Mouse (Mus musculus): ENCODE results near the gene Zkscan6. TPM values are rescaled to one million over a fixed set of nuclear protein-coding genes. Genes with fewer than 3 reads are reported as not detected.
A peak's percentile ranks its signal among the peaks of the same experiment; 100 is the strongest.

Gene Zkscan6
- polyA plus RNA-seq, 1 experiment, result 1.9 TPM

DNA sequence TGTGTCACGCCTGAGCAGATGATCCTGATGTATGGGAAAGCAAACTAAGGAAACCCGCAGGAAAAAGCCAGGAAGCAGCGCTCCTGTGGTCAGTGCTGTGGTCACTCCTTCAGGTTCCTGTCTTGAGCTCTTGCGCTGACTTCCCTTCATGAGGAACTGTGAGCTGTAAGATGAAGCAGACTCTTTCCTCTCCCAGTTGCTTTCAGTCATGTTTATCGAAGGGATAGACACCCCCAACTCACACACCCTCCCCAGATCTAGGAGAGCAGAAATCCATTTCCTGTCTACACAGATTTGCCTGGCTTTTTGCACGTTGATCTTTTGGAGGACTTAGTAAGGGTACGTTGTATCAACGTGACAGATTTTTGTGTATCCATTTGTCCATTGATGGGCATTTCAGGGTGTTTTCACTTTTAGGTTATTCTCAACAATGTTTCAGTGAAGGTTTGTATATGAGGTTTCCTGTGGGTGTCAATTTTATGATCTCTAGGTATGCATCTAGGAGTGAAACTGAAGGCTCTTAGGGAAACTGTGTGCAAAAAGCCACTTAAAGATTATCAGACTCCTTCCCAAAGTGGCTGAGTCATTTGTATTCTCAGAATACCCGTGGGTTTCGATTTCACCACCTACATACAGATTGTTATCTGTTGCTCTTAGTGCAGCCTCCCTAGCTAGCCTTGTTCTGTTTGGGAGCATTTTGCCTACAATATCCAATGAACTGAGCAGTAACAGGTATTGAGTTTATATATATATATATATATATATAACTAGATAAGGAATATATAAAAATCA lies 12.4 kb upstream of the Zkscan6 start:
- peak; percentile 66 for TF ChIP-seq GATA1 (IDR thresholded peaks at IDR 0.05; ENCODE audit: low read length)

- TF ChIP-seq GATA1 (IDR thresholded peaks at IDR 0.05; ENCODE audit: low read length), result no peak
These were observed 11.1 kb upstream of the Zkscan6 start for GRCm38 (mm10) chr11:65795896-65796295.

DNA sequence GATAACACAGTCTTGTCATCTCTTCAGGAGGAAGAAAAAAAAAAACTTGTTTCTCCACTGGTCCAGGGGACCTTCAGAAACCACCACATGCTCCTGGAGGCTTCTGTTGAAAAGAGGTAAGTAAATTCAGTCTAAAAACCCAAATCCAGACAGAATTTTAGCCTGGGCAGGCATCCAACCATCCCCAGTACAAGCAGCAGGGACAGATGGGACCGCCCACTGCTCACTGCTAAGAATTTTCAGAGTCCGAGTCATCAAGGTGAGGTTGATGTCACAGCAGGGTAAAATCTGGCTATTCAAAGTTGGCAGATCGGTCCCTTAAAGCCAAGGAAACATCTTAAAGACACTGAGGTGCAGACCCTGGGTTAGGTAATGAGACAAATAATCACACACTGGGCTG lies 5.1 kb upstream of the Zkscan6 start:
- TF ChIP-seq GATA1 (IDR thresholded peaks at IDR 0.05; ENCODE audit: low read length), result no peak

DNA sequence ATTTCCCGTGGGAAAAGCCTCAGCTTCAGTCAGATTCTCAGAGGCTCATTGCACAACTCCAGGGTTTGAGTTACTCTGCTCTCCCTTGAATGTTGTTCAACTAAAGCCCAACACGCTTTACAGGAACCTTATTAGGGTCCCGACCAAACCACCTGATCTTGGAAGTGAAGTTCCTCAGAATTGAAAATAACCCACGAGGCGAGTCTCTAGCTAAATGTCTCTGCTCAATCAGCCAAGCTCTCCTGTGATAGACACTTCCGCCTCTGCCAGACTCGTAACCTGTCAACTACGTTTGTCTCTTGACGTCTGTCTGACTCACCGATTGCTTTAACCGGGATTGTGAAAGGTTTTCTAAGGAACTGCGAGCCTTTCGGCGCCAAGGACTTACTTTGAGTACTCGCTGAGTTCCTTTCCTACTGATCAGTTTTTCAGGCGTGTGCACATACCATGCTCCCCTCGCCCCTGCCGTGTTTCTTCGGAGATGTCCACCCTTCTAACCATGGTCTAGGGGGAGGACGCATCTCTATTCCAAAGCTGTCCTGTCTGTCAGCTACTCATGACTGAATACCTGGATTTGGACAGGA lies 562 bp upstream of the Zkscan6 start:
- TF ChIP-seq GATA1 (IDR thresholded peaks at IDR 0.05; ENCODE audit: low read length), result no peak

GRCm38 (mm10) chr11:65807601-65808000 lies 626 bp downstream of the Zkscan6 start:
- no peak for TF ChIP-seq GATA1 (IDR thresholded peaks at IDR 0.05; ENCODE audit: low read length)

DNA sequence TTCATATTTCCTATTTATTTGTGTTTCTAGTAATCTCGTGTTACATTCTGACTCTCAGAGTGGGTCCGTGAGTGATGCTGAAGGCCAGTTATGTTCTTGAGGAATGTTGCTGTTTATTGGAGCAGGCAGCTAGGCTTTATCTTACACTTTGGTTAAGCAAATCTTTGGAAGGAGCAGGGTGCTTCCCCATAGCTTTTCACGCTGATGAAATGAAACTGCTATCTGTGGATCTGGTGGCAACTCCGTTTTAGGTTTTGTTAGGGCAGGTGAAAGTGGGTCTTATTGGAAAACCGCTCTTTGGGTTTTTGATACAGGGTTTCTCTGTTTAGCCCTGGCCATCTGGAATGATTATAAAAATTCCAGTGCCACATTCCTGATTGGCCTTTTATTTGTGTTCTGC lies 5.1 kb downstream of the Zkscan6 start:
- no peak for TF ChIP-seq GATA1 (IDR thresholded peaks at IDR 0.05; ENCODE audit: low read length)

DNA sequence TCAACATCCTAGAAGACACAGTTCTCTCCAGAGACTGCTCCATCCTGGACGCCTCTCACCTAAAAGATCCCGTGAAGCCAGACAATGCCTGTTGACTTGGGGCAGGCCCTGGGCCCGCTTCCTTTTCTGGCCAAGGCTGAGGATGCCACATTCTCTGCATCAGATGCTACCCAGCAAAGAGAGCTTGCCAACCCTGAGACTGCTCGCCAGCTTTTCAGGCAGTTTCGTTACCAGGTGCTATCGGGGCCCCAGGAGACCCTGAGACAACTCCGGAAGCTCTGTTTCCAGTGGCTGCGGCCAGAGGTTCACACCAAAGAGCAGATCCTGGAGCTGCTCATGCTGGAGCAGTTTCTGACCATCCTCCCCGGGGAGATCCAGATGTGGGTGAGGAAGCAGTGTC lies 7.4 kb downstream of the Zkscan6 start:
- no peak for TF ChIP-seq GATA1 (IDR thresholded peaks at IDR 0.05; ENCODE audit: low read length)

GRCm38 (mm10) chr11:65816237-65816636 lies 9.3 kb downstream of the Zkscan6 start:
- TF ChIP-seq GATA1 (IDR thresholded peaks at IDR 0.05; ENCODE audit: low read length), result no peak

DNA sequence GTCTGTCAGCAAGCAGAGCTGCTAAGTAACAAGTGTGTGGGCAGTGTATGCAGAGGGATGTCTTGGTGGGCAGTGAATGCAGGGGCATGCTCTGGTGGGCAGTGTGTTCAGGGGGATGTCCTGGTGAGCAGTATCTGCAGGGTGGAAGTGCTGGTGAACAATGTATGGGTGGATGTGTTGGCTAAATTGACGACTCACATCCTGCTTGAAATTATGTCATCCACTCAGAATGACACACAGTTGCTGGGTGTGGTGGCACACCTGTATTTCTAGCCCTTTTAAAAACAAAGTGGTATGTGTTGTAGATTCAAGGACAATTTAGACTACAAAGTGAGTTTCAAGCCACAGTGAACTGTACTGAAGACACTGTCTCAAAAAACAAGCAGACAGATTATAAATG lies 11.2 kb downstream of the Zkscan6 start:
- no peak for TF ChIP-seq GATA1 (IDR thresholded peaks at IDR 0.05; ENCODE audit: low read length)

- TF ChIP-seq GATA1 (IDR thresholded peaks at IDR 0.05; ENCODE audit: low read length), result no peak
These were observed 13.3 kb downstream of the Zkscan6 start for GRCm38 (mm10) chr11:65820280-65820679.

DNA sequence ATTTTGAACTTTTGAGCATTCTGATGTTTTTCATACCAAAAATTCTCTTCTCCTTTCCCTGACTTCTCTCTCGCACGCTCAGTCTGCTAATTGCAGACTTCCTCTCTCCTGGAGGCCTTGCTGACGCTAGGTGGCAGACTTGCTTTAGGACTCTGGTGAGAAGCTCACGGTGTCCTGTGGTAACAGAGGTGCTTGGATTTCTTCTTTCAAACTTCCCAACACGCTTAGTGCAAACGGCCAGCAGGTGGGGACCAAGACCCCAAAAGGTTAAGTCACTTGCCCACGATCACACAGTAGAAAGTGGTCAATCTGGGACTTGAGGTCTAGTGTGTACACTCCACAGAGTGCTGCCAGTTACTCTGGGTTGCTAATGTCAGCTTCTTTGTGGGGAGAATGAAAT lies 13.9 kb downstream of the Zkscan6 start:
- TF ChIP-seq GATA1 (IDR thresholded peaks at IDR 0.05; ENCODE audit: low read length), result no peak

DNA sequence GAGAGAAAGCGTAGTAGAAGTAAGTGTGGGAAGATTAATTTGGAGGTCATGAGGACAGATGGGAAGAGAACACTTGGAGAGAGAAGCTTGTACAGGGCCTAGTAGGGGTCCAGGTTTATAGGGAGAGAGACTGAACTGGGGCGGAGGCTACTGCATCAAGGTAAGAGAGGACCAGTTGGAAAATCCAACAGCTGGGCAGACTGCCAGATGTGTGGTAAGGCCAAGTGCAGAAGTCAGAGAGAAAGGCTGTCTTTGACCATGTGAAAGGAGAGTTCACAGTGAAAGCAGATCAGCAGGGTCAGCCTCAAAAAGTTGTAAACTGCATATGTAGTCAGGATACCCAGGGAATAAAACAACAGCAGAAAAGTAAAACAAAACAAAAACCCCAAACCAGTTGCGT lies 17.6 kb downstream of the Zkscan6 start:
- TF ChIP-seq GATA1 (IDR thresholded peaks at IDR 0.05; ENCODE audit: low read length), result no peak

DNA sequence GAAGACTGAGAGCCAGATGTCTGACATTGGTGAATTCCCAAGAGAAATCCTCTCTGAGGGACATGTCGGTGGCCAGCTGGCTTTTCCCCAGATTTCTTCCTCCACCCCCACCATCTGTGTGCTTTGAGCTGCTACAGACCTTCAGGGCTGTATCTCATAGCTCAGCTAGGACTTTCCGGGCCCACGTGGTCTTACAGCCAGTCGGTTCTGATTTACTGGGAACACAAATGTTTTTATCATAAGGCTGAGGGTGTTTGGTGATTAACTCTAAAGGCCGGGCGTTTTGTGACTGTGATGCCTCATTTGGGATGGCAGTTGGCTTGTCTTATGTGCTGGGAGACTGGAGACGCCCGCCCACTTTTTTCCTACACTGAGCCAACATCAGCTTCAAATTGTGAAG lies 32.0 kb downstream of the Zkscan6 start:
- no peak for TF ChIP-seq GATA1 (IDR thresholded peaks at IDR 0.05; ENCODE audit: low read length)

DNA sequence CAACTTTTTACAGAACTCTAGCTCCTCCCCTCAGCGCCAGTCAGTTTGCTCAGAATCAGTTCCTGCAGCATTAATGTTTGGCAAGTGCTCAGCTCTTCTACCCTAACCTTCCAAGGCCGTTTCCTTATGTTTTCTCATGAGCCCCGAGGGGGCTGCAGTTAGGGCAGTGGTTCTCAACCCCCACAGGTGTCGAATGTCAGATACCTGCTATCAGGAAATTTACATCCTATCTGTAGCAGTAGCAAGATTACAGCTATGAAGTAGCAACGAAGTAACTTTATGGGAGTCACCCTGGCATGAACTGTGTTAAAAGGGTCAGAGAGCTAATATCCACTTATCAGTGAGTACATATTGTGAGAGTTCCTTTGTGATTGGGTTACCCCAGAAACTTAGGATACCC lies 39.5 kb downstream of the Zkscan6 start:
- no peak for TF ChIP-seq GATA1 (IDR thresholded peaks at IDR 0.05; ENCODE audit: low read length)

- no peak for TF ChIP-seq GATA1 (IDR thresholded peaks at IDR 0.05; ENCODE audit: low read length)
These were observed 45.1 kb downstream of the Zkscan6 start for GRCm38 (mm10) chr11:65852066-65852465.

DNA sequence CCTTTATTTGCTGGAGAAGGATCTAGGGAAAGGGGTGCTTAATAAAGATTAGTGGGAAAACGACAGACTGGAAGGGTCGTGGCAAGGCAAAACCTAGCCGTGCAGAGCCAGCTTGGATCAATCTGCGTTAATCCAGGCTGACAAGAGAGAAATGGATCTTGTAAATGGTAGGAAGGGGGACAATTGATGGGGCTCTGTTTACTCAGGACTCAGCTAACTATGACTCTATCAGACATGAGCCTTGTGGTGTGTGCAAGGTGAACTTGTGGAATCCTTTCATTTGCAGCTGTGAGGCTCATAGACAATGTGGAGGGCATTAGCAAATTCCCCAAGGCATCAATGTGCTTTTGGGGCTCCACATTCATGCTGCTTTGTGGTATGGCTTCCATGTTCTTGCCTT lies 54.5 kb downstream of the Zkscan6 start:
- TF ChIP-seq GATA1 (IDR thresholded peaks at IDR 0.05; ENCODE audit: low read length), result no peak

- TF ChIP-seq GATA1 (IDR thresholded peaks at IDR 0.05; ENCODE audit: low read length), result no peak
These were observed 70.3 kb downstream of the Zkscan6 start for GRCm38 (mm10) chr11:65877146-65877775.

Other genes starting within 250 kb of the Zkscan6 start
- gene Map2k4, start 18.9 kb upstream of the Zkscan6 start, polyA plus RNA-seq (2012), result 38.4 and 69.0 TPM in 2 replicates

All from G1E-ER4 (cell line).